ENCODE assay signal across 8 mouse cellular contexts in genomic region chr8:119604398-119604803, GRCm38 (mm10). TPM values are rescaled to one million over a fixed set of nuclear protein-coding genes. Genes with fewer than 3 reads are reported as not detected.
A peak's percentile ranks its signal among the peaks of the same experiment; 100 is the strongest.
DNase-seq lines count a peak whose midpoint lies in the region; ATAC-seq lines count a peak whose summit lies in the region.

No protein-coding gene starts in this region.

- intact Hi-C loops in gastrocnemius, postnatal 36 days (cut with DNase I) = loop anchor here (5.0 kb wide), 2 partner anchors 82 to 157 kb away; partner anchors contain the start of gene Necab2

- peak overlapping the region; percentile 82 for H3K4me2 ChIP-seq in kidney, embryonic 14.5 days (replicated peaks; ENCODE audit: low read depth, low read length)
- peak overlapping the region; percentile 70 for H3K4me2 ChIP-seq in hindbrain, embryonic 14.5 days (replicated peaks)
- peak overlapping the region; percentile 94 for H3K4me2 ChIP-seq in midbrain, embryonic 13.5 days (replicated peaks)

- ATAC-seq in kidney, embryonic 14.5 days (ENCODE audit: low FRiP score, low TSS enrichment) = no peak
- ATAC-seq in hindbrain, embryonic 14.5 days (ENCODE audit: low FRiP score) = no peak
- ATAC-seq in midbrain, embryonic 13.5 days = peak; percentile 38; the same call in 1 of the 2 replicates

- peak overlapping the region; percentile 75 for H3K9ac ChIP-seq in kidney, embryonic 14.5 days (ENCODE audit: low read depth, low read length)
- peak overlapping the region; percentile 81 for H3K9ac ChIP-seq in hindbrain, embryonic 14.5 days
- H3K9ac ChIP-seq in midbrain, embryonic 13.5 days (replicated peaks) = peak overlapping the region; percentile 83

- no peaks in the 10 kb centered on the region for H3K9me3 ChIP-seq in kidney, embryonic 14.5 days (ENCODE audit: control insufficient read depth, low read length)
- no peaks in the 10 kb centered on the region for H3K9me3 ChIP-seq in hindbrain, embryonic 14.5 days (ENCODE audit: control insufficient read depth, low read length)
- H3K9me3 ChIP-seq in midbrain, embryonic 13.5 days = no peaks in the 10 kb centered on the region

- H3K27me3 ChIP-seq in kidney, embryonic 14.5 days (ENCODE audit: control insufficient read depth, insufficient read depth, low read length) = no peaks in the 10 kb centered on the region
- H3K27me3 ChIP-seq in hindbrain, embryonic 14.5 days (ENCODE audit: control insufficient read depth, insufficient read depth, low read length) = no peaks in the 10 kb centered on the region
- no peaks in the 10 kb centered on the region for H3K27me3 ChIP-seq in midbrain, embryonic 13.5 days

- peaks cover 8% of the 10 kb centered on the region; the same call in 1 of the 2 replicates for H3K4me1 ChIP-seq in kidney, embryonic 14.5 days (ENCODE audit: control insufficient read depth, insufficient read depth, low read length)
- H3K4me1 ChIP-seq in hindbrain, embryonic 14.5 days (replicated peaks; ENCODE audit: control insufficient read depth, insufficient read depth, low read length) = peaks cover 7% of the 10 kb centered on the region
- peaks cover 16% of the 10 kb centered on the region for H3K4me1 ChIP-seq in midbrain, embryonic 13.5 days (replicated peaks)

- no peak for DNase-seq in kidney, postnatal 36 days
- DNase-seq in c-Kit-positive CD71-negative TER-119-negative erythroid progenitor cells, embryonic 14.5 days (ENCODE audit: low read depth) = peak; percentile 13
- no peak for DNase-seq in hindbrain, embryonic 14.5 days (ENCODE audit: low spot score)
- DNase-seq in embryo, embryonic 9.5 days (ENCODE audit: extremely low spot score) = no peak
- no peak for DNase-seq in gastrocnemius, postnatal 36 days
- DNase-seq in urinary bladder, postnatal 10 days (ENCODE audit: low spot score) = no peak

- no peak overlapping the region for H3K27ac ChIP-seq in kidney, embryonic 14.5 days (ENCODE audit: low read depth, low read length)
- H3K27ac ChIP-seq in hindbrain, embryonic 14.5 days = no peak overlapping the region
- 0 out of 2 replicates have a peak overlapping the region, but pooled peaks have one; percentile 44 for H3K27ac ChIP-seq in midbrain, embryonic 13.5 days

- H3K4me3 ChIP-seq in kidney, embryonic 14.5 days (ENCODE audit: low read length) = peak overlapping the region; percentile 73
- peak overlapping the region; percentile 82 for H3K4me3 ChIP-seq in hindbrain, embryonic 14.5 days (replicated peaks; ENCODE audit: low read length)
- H3K4me3 ChIP-seq in midbrain, embryonic 13.5 days (replicated peaks) = peak overlapping the region; percentile 84

- peaks cover 30% of the 10 kb centered on the region for H3K36me3 ChIP-seq in kidney, embryonic 14.5 days (ENCODE audit: control insufficient read depth, insufficient read depth, low read length)
- peaks cover 31% of the 10 kb centered on the region for H3K36me3 ChIP-seq in hindbrain, embryonic 14.5 days (replicated peaks; ENCODE audit: control insufficient read depth, insufficient read depth)
- peaks cover 37% of the 10 kb centered on the region for H3K36me3 ChIP-seq in midbrain, embryonic 13.5 days

- 41% methylated on average over 12 of the region's 12 CpGs for WGBS in kidney, embryonic 14.5 days
- 50% methylated on average over 12 of the region's 12 CpGs for WGBS in hindbrain, embryonic 14.5 days
- WGBS in midbrain, embryonic 13.5 days = 38% methylated on average over 12 of the region's 12 CpGs

RNA-seq across cellular contexts. Expression of gene Taf1c, which starts 0.6 kb away (rescaled TPM):
- 9.7 and 13.0 TPM in 2 replicates for polyA plus RNA-seq in kidney, embryonic 14.5 days (2014; fragmentation: Nextera tagmentation; extraction: Ambion mirVana)
- polyA plus RNA-seq in hindbrain, embryonic 14.5 days (2014; fragmentation: Nextera tagmentation; extraction: Ambion mirVana) = 13.3 and 14.0 TPM in 2 replicates
- polyA plus RNA-seq in midbrain, embryonic 13.5 days (2015; fragmentation: Nextera tagmentation; extraction: Ambion mirVana) = 14.9 and 15.1 TPM in 2 replicates
- total RNA-seq in gastrocnemius, postnatal 36 days (2021) = 1 to 10 TPM; 4.0 to 4.8 TPM

RNA-seq across cellular contexts. Expression of gene Adad2, which starts 8.1 kb away (rescaled TPM):
- polyA plus RNA-seq in kidney, embryonic 14.5 days (2014; fragmentation: Nextera tagmentation; extraction: Ambion mirVana) = 0.29 TPM in 1 of 2 replicates, not detected in the other
- polyA plus RNA-seq in hindbrain, embryonic 14.5 days (2014; fragmentation: Nextera tagmentation; extraction: Ambion mirVana) = not detected in 2 replicates
- polyA plus RNA-seq in midbrain, embryonic 13.5 days (2015; fragmentation: Nextera tagmentation; extraction: Ambion mirVana) = not detected in 2 replicates
- under 1 TPM; 0.17 to 0.20 TPM for total RNA-seq in gastrocnemius, postnatal 36 days (2021)

RNA-seq across cellular contexts. Expression of gene Dnaaf1, which starts 29.4 kb away (rescaled TPM):
- 0.11 and 0.37 TPM in 2 replicates for polyA plus RNA-seq in kidney, embryonic 14.5 days (2014; fragmentation: Nextera tagmentation; extraction: Ambion mirVana)
- polyA plus RNA-seq in hindbrain, embryonic 14.5 days (2014; fragmentation: Nextera tagmentation; extraction: Ambion mirVana) = 0.51 and 0.53 TPM in 2 replicates
- 0.12 and 0.15 TPM in 2 replicates for polyA plus RNA-seq in midbrain, embryonic 13.5 days (2015; fragmentation: Nextera tagmentation; extraction: Ambion mirVana)
- not detected for total RNA-seq in gastrocnemius, postnatal 36 days (2021)

RNA-seq across cellular contexts. Expression of gene Hsdl1, which starts 29.4 kb away (rescaled TPM):
- 20.4 and 35.8 TPM in 2 replicates for polyA plus RNA-seq in kidney, embryonic 14.5 days (2014; fragmentation: Nextera tagmentation; extraction: Ambion mirVana)
- polyA plus RNA-seq in hindbrain, embryonic 14.5 days (2014; fragmentation: Nextera tagmentation; extraction: Ambion mirVana) = 163 and 182 TPM in 2 replicates
- polyA plus RNA-seq in midbrain, embryonic 13.5 days (2015; fragmentation: Nextera tagmentation; extraction: Ambion mirVana) = 153 and 157 TPM in 2 replicates
- 10 to 100 TPM; 14.0 to 14.9 TPM for total RNA-seq in gastrocnemius, postnatal 36 days (2021)

RNA-seq across cellular contexts. Expression of gene Kcng4, which starts 31.1 kb away (rescaled TPM):
- polyA plus RNA-seq in kidney, embryonic 14.5 days (2014; fragmentation: Nextera tagmentation; extraction: Ambion mirVana) = 0.22 TPM in 1 of 2 replicates, not detected in the other
- 0.09 and 0.16 TPM in 2 replicates for polyA plus RNA-seq in hindbrain, embryonic 14.5 days (2014; fragmentation: Nextera tagmentation; extraction: Ambion mirVana)
- 0.08 and 0.47 TPM in 2 replicates for polyA plus RNA-seq in midbrain, embryonic 13.5 days (2015; fragmentation: Nextera tagmentation; extraction: Ambion mirVana)
- total RNA-seq in gastrocnemius, postnatal 36 days (2021) = 10 to 100 TPM; 12.6 to 26.2 TPM
